Mouse (Mus musculus) MN1 (cell line): Measurements from ENCODE around the gene Rnf39.

Experiments used
- DNase-seq: peaks from one replicate; pipeline ENCODE4 v3.0.0-alpha.2; 2016; ENCODE audit warnings: low spot score

Gene Rnf39

GRCm38 (mm10) chr17:36942391-36942790, 327 bp upstream of the Rnf39 start:
- DNase-seq = no peak

DNA sequence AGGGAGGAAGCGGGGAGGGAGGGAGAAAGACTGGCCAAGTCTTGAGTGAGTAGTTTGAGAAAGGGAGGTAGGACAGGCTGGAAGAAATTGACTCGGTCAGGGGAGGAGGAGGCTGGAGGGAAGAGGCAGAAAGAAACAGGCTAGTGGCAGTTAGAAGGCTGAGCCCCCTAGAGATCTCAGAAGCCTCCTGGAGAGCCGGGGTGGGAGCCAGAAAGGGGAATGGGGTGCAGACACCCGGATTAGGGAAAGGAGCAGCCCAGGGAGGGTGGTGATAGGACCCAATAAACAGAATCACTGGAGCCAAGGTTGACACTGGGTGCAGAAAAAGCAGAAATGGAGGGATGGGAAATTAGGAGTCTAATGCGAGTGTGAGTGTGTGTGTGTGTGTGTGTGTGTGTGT, 973 bp downstream of the Rnf39 start:
- DNase-seq = no peak

GRCm38 (mm10) chr17:36944121-36944775, 1.5 kb downstream of the Rnf39 start:
- DNase-seq = no peak

- peak; percentile 81 for DNase-seq
Observed at GRCm38 (mm10) chr17:36947051-36947819, 4.5 kb downstream of the Rnf39 start.

DNA sequence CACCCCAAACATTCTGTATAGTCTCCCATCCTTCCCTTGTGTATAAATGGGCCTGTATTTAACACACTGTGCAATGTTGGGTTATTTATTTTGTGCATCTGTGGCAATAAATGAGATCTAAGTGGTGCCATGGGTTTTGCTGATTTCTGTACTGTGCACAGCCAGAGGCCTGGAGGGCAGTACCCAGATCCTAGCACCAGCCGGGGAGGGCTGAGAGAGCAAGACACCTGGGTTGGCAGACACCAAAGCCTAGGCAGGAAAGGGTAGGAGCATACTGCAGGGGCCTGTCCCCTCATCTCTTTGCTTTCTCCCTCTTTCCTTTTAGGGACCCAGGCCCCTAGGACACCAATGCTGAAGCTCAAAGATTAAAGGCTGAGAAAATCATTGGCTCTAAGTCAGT, 5.6 kb downstream of the Rnf39 start:
- no peak for DNase-seq

DNA sequence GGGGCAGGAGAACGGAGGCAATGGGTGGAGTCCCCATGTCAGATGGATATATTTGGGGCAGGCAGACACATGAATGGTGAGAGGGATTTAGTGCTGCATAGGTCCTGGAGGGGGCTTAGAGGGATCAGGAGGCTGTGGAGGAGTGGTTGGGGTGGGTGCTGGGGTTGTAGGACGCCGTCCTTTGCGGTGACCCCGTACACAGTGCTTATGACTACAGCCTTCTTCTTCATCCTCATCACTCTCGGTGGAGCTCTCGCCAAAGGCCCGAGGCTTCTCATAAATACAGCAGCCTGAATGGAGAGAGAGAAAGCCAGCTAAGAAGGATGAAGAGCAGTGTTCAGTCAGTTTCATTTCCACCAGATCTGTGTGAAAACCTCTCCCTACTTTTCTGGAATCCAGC, 6.5 kb downstream of the Rnf39 start:
- no peak for DNase-seq

DNA sequence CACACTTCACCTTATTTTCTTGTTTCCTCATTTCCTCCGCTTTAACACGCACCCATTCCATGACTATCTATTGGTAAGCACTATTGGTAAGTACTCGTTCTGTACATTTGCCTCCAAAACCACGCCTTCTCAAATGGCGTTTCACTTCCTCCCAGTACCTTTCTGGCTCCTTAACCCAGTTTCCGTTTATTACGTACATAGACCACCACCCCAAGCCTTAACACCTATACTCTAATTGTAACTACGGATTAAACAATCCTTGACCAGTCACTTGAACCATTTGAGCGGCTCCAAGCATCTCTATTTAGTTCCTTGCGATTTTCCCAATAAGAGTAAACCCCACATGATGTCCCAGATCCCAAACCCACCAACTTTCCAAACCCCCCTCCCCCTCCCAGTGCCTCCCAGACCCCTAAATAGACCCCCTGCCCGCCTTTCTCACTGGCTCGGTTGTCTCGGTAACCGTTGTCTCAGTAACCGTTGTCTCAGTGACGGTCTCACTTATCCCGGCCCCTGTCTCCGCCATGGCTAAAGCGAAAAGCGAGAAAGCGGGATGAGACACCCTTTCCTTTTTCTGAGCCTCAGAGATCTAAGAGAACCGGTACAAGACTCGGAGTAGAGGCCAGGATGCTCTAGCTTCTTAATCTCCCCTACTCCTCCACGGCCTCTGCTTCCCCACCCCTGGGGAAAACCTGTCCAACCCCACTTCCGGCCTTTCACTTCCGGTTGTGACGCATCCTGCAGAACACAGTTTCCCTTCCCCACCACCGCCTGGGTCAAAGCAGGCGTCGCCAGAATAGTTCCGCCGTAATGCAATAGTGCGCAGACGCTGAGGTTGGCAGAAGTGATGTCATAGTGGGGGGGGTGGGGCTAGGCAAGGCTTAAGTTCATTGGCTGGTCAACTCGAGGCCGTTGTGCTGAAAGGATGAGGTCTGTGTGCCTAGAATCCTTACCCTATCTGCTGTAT, 8.5 kb downstream of the Rnf39 start, which contains the start of gene Ppp1r11:
TSS of gene Ppp1r11 (minus strand) at position 761 of the 967 bp plus-strand sequence.
- peak; percentile 99 for DNase-seq

GRCm38 (mm10) chr17:36952631-36953030, 9.9 kb downstream of the Rnf39 start:
- DNase-seq = no peak

DNA sequence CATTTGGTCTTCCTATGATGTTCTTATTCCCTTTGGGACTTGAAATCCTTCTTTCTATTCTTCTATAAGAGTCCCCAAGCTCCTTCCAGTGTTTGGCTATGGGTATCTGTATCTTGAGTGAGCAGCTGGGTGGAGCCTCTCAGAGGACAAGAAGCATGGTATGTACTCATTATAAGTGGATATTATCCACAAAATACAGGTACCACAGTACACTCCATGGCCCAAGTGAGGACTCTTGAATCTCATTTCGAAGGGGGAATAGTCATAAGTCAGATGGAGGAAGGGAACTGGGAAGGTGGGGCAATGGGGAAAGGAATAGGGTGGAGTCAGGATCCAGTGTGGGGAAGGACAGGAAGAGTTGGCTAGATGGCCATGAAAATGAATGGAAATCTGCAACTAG, 10.3 kb downstream of the Rnf39 start:
- DNase-seq = no peak

GRCm38 (mm10) chr17:36957999-36958743, 15.5 kb downstream of the Rnf39 start, which contains the start of the genes Znrd1 and Znrd1as:
Gene Znrd1, minus strand, starts transcription at chr17:36958559.
Gene Znrd1as, plus strand, starts transcription at chr17:36958592.
- DNase-seq = peak; percentile 100

DNA sequence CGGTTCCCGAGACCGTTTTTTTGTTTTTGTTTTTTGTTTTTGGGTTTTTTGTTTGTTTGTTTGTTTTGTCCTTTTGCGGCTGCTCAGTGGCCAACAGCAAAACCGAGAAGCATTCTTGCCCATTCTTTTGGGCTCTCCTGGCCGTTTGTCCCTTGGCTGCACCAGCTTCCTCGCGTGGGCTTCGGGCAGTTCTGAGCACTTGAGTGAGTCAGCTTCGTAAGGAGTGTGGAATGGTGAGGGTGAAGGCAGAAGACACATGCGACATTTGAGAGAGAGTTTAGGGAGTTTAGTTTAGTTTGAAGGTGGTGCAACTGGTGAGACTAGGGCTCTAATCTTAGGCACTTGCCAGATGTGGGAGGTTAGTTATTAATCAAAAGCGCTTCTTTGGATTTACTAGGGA, 16.2 kb downstream of the Rnf39 start:
- DNase-seq = peak; percentile 43

DNA sequence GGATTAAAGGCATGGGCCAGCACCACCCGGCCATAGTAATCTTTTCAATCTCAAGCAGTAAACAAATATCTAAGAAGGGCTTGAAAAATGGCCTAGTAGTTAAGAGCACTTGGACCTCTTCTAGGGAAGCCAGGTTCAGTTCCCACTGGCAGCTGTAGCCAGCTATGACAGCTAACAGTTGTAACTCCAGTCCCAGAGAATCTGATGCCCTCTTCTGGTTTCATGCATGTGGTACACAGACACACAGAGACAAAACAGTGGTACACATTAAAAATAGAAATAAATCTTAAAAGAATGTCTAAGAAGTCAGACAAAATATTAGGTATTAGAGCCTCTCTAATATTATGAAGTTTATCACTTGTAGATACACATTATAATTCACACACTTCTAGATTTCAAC, 18.4 kb downstream of the Rnf39 start:
- no peak for DNase-seq

DNA sequence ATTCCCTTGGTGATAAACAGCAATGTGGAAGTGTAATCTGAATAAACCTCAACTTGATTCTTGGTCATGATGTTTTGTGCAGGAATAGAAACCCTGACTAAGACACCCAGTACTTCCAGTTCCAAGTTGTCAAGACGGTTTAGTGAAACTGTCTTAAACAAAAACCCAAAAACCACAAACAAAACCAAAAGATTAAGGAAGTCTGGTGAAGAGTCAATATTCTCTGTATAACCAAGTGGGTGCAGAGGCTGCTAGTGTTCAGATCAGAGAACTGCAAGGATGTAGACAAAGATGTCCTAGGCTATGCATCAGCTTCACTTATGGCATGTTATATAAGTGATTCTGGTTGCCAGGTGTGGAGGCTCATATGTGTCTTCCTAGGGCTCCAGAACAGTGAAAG, 24.2 kb downstream of the Rnf39 start:
- no peak for DNase-seq

- no peak for DNase-seq
Observed at GRCm38 (mm10) chr17:36970316-36970890, 27.7 kb downstream of the Rnf39 start.

DNA sequence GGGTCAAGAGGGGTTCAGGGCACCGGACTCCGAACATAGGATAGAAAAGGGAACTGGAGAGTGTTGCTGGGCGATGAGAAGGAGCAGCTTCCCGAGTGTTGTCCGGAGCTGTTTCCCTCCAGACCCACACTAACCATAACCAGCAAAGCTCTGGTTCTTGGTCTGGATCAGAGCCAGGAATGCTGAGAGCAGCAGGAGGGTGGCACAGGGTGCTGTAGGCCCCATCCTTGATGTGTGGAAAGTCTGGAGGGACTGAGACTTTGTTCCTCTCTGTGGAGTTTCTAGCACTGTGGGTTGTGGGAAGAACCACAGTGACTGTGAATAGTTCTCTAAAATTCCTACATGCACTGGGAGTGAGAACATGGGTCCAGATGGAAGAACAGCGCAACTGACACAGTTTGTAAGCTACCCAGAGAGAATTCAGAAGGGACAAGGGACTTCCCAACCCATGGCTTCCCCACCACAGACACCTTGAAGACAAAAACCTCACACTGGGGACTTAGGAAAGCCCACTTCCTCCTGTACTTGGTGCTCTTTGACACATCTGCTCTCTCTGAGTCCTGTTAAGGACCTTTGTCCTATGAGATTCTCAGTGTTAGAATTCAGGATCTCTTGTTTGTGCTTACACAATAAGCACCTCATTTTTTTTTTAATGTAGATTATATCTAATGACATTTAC, 28.6 kb downstream of the Rnf39 start:
- DNase-seq = no peak

GRCm38 (mm10) chr17:36972791-36973190, 30.1 kb downstream of the Rnf39 start:
- DNase-seq = no peak

GRCm38 (mm10) chr17:36973271-36973787, 30.6 kb downstream of the Rnf39 start:
- DNase-seq = no peak

DNA sequence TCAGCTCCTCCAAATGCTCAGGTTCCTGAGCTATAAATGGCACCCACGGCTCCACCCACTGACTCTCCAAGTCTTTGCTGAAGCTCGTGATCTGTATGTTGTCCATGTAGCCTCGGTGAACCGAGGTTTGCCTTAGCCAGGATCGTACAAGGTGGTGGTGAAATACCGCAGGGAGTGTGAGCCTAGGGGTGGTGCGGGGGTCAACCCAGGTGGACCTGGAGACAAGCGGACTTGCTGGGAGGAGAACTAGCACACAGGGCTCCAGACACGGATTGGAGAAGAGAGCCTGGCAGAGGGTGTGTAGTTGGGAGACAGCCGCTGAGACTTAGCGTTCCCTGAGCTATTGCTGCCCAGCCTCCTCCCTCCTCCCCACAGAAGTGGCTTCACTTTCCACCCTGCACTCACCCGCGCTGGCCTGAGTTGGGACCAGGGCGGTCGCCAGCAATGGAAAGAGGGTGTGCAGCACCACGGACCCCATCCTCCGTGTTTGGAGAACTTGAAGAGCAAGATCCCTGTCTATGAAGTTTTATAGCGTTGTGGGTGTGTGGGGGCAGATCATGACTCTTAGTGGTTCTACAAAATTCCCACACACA, 38.6 kb downstream of the Rnf39 start, which contains the start of gene 2410137M14Rik:
TSS of gene 2410137M14Rik (minus strand) at position 17 of the 593 bp plus-strand sequence.
- no peak for DNase-seq

DNA sequence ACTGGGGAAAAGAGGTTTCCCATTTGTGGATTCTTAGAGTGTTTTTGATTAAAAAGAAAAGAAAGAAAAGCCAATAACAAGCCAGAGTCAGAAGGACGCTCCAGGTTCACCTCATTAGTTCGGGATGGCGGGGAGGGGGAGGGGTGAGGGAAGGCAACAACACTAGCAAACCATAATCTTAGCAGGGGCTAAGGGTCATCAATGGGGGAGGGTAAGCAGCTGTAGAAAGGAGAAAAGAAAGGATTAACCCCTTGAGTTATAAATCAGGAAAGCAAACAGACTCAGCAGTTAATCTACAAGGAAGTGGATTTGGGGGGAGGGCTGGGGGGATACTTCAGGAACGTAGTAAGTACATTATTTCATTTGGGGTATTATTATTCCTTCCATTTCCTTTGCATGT, 39.1 kb downstream of the Rnf39 start:
- DNase-seq = no peak
